Mouse (Mus musculus) kidney, adult 2 months (tissue): ENCODE measurements around the gene Ly9.

Experiments used
- CTCF ChIP-seq: fragments of 200-500 bp; conservative IDR thresholded peaks from 2 replicates; pipeline ENCODE4 v1.5.1; 2011; ENCODE audit warnings: low read depth, mild to moderate bottlenecking, control low read depth, low read length, moderate library complexity, mixed read lengths; ENCODE audit not compliant: insufficient read depth, insufficient read length
- POLR2A ChIP-seq: fragments of 200-500 bp; IDR thresholded peaks from one replicate; pipeline ENCODE4 v1.6.1; 2011; ENCODE audit warnings: low read depth, low read length, control low read depth

DNA sequence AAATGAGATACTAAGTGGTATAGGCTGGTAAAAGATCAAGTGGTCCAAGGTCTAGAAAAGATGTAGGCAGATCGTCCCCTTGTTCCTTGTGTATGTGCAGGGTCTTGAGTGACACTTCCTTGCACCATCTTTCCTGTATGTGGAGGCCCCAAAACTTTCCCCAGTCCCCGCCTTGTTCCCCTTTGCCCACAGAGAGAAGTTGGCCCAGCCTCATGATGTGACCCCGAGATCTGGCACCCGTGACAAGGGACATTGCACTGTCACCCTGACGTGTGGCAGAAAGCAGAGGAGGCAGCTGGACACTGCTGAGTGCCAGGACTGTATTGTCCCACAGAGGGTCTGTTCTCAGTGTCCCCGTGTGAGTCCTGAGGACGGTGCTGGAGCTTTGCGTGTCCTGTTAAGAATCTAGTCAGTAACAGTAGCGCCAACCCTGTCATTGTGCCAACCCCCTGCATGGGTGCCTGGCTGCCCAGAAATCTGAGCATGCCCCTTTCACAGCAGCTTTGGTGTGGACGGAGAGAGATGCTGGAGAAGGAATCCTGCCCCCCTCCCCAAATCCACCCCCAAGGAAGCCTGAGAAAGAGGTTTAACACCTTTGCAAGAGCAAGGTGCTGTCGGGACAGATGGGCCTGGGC lies 9.8 kb upstream of the Ly9 start:
- TF ChIP-seq POLR2A (no peak), CTCF (no peak)
